Mouse (Mus musculus) bone marrow macrophage, adult 2 months (primary cell): ENCODE results near the gene Smco2. TPM values are rescaled to one million over a fixed set of nuclear protein-coding genes. Genes with fewer than 3 reads are reported as not detected.

ENCODE experiments used
- H3K27ac ChIP-seq: 2 replicates; pipeline ENCODE4 v1.5.1; 2012; ENCODE audit warnings: low read depth, low read length; ENCODE audit not compliant: insufficient read depth
- H3K4me1 ChIP-seq: 2 replicates; pipeline ENCODE4 v1.6.1; 2012; ENCODE audit warnings: low read length; ENCODE audit not compliant: control insufficient read depth, insufficient read depth
- H3K4me3 ChIP-seq: 2 replicates; pipeline ENCODE4 v1.5.1; 2012; ENCODE audit warnings: mild to moderate bottlenecking, low read length, moderate library complexity; ENCODE audit not compliant: insufficient read depth
- CTCF ChIP-seq: IDR thresholded peaks from 2 replicates; pipeline ENCODE4 v1.5.1; 2012; ENCODE audit warnings: low read depth, mild to moderate bottlenecking, low read length, moderate library complexity
- POLR2A ChIP-seq: IDR thresholded peaks from 2 replicates; pipeline ENCODE4 v1.6.1; 2012; ENCODE audit warnings: mild to moderate bottlenecking, low read depth, low read length, borderline replicate concordance
- polyA plus RNA-seq: library from polyadenylated mRNA; stranded (reverse); fragments of >200 nt; gene quantifications from 2 replicates; pipeline ENCODE4 v1.2.4, GENCODE M21; 2012; ENCODE audit not compliant: missing spikeins, insufficient read depth, insufficient read length

Smco2 gene
- polyA plus RNA-seq, 1 experiment: not detected

GRCm38 (mm10) chr6:146890215-146890614 lies 40.3 kb downstream of the Smco2 start:
- Histone ChIP-seq H3K27ac (peak overlapping the region; percentile 24), H3K4me1 (peaks cover 26% of the 10 kb centered on the region), H3K4me3 (no peak overlapping the region)
- TF ChIP-seq CTCF (no peak), POLR2A (no peak)

- H3K27ac ChIP-seq: peak overlapping the region; percentile 24
- TF ChIP-seq CTCF (no peak), POLR2A (no peak)
- H3K4me3 ChIP-seq: no peak overlapping the region
- H3K4me1 ChIP-seq: peaks cover 22% of the 10 kb centered on the region
Measured at GRCm38 (mm10) chr6:146890633-146891032, 40.7 kb downstream of the Smco2 start.

- no peak overlapping the region for H3K4me3 ChIP-seq
- no peak for TF ChIP-seq CTCF
- no peak for TF ChIP-seq POLR2A
- no peak overlapping the region for H3K27ac ChIP-seq
- H3K4me1 ChIP-seq: peaks cover 28% of the 10 kb centered on the region
Measured at GRCm38 (mm10) chr6:146893890-146894289, 44.0 kb downstream of the Smco2 start.

- no peak for TF ChIP-seq POLR2A
- TF ChIP-seq CTCF: no peak
- H3K4me3 ChIP-seq: no peak overlapping the region
- peaks cover 23% of the 10 kb centered on the region for H3K4me1 ChIP-seq
- no peak overlapping the region for H3K27ac ChIP-seq
Measured at GRCm38 (mm10) chr6:146898709-146899108, 48.8 kb downstream of the Smco2 start.

GRCm38 (mm10) chr6:146899647-146900046 lies 49.7 kb downstream of the Smco2 start:
- TF ChIP-seq CTCF (no peak), POLR2A (no peak)
- Histone ChIP-seq H3K27ac (no peak overlapping the region), H3K4me1 (peaks cover 20% of the 10 kb centered on the region), H3K4me3 (no peak overlapping the region)

GRCm38 (mm10) chr6:146901929-146902328 lies 52.0 kb downstream of the Smco2 start:
- no peak overlapping the region for H3K27ac ChIP-seq
- peaks cover 32% of the 10 kb centered on the region for H3K4me1 ChIP-seq
- no peak overlapping the region for H3K4me3 ChIP-seq

GRCm38 (mm10) chr6:146903632-146904031 lies 53.7 kb downstream of the Smco2 start:
- Histone ChIP-seq H3K4me3 (no peak overlapping the region), H3K27ac (no peak overlapping the region), H3K4me1 (peaks cover 40% of the 10 kb centered on the region)

More at GRCm38 (mm10) chr6:146901929-146902328, 52.0 kb downstream of the Smco2 start:
- no peak for TF ChIP-seq CTCF
- TF ChIP-seq POLR2A: no peak

GRCm38 (mm10) chr6:146904707-146905106 lies 54.8 kb downstream of the Smco2 start:
- Histone ChIP-seq H3K4me3 (no peak overlapping the region), H3K4me1 (peaks cover 38% of the 10 kb centered on the region), H3K27ac (no peak overlapping the region)
- TF ChIP-seq CTCF: no peak
- no peak for TF ChIP-seq POLR2A

More at GRCm38 (mm10) chr6:146903632-146904031, 53.7 kb downstream of the Smco2 start:
- TF ChIP-seq POLR2A (no peak), CTCF (no peak)

GRCm38 (mm10) chr6:146906000-146906786 lies 56.3 kb downstream of the Smco2 start:
- Histone ChIP-seq H3K27ac (no peak overlapping the region), H3K4me1 (peaks cover 45% of the 10 kb centered on the region)
- TF ChIP-seq POLR2A (no peak), CTCF (no peak)

GRCm38 (mm10) chr6:146907061-146907794 lies 57.3 kb downstream of the Smco2 start:
- H3K4me1 ChIP-seq: peaks cover 54% of the 10 kb centered on the region
- no peak for TF ChIP-seq CTCF
- no peak for TF ChIP-seq POLR2A
- no peak overlapping the region for H3K4me3 ChIP-seq
- 0 out of 2 replicates have a peak overlapping the region, but pooled peaks have one; percentile 24 for H3K27ac ChIP-seq

More at GRCm38 (mm10) chr6:146906000-146906786, 56.3 kb downstream of the Smco2 start:
- no peak overlapping the region for H3K4me3 ChIP-seq
